Mouse (Mus musculus) bone marrow macrophage, adult 2 months (primary cell): Measurements from ENCODE around the gene Gm8453.
"Not testable (repeated sequence)": the region's sequence is repeated elsewhere in the genome, so short reads cannot be mapped to it uniquely, and the experiment has no call there.

Source experiments
- CTCF ChIP-seq: IDR thresholded peaks from 2 replicates; pipeline ENCODE4 v1.5.1; 2012; ENCODE audit warnings: low read depth, mild to moderate bottlenecking, low read length, moderate library complexity
- POLR2A ChIP-seq: IDR thresholded peaks from 2 replicates; pipeline ENCODE4 v1.6.1; 2012; ENCODE audit warnings: mild to moderate bottlenecking, low read depth, low read length, borderline replicate concordance

- not testable (repeated sequence) for TF ChIP-seq POLR2A, CTCF
Observed at GRCm38 (mm10) chr7:22229384-22229783, at the start of gene Gm8453.
